Mouse (Mus musculus) heart, embryonic 12.5 days (tissue): ENCODE measurements around the gene Magoh. TPM values are rescaled to one million over a fixed set of nuclear protein-coding genes. Genes with fewer than 3 reads are reported as not detected.
A peak's percentile ranks its signal among the peaks of the same experiment; 100 is the strongest.

Source experiments
- ATAC-seq: fragments of 200-750 bp; cut with Nextera tagmentation; 2 replicates; pipeline ENCODE4 v1.8.0; 2017; ENCODE audit warnings: moderate TSS enrichment, moderate library complexity; ENCODE audit not compliant: insufficient number of reproducible peaks, low FRiP score
- H3K27ac ChIP-seq: fragments of 300-500 bp; sonication (generic); 2 replicates; pipeline ENCODE4 v1.5.1; 2016; ENCODE audit warnings: mild to moderate bottlenecking, moderate library complexity; ENCODE audit not compliant: poor library complexity, severe bottlenecking
- H3K27me3 ChIP-seq: fragments of 300-500 bp; sonication (generic); replicated peaks from 2 replicates; pipeline ENCODE4 v1.6.1; 2016; ENCODE audit warnings: mild to moderate bottlenecking, moderate library complexity
- H3K36me3 ChIP-seq: fragments of 300-500 bp; sonication (generic); 2 replicates; pipeline ENCODE4 v1.6.1; 2016; ENCODE audit warnings: mild to moderate bottlenecking, moderate library complexity
- H3K4me1 ChIP-seq: fragments of 300-500 bp; sonication (generic); replicated peaks from 2 replicates; pipeline ENCODE4 v1.6.1; 2016; ENCODE audit warnings: mild to moderate bottlenecking
- H3K4me2 ChIP-seq: fragments of 300-500 bp; sonication (generic); 2 replicates; pipeline ENCODE4 v1.6.1; 2016; ENCODE audit warnings: mild to moderate bottlenecking, moderate library complexity
- H3K4me3 ChIP-seq: fragments of 300-500 bp; sonication (generic); 2 replicates; pipeline ENCODE4 v1.5.1; 2016; ENCODE audit warnings: mild to moderate bottlenecking
- H3K9ac ChIP-seq: fragments of 300-500 bp; sonication (generic); 2 replicates; pipeline ENCODE4 v1.6.1; 2016; ENCODE audit warnings: mild to moderate bottlenecking, moderate library complexity
- H3K9me3 ChIP-seq: fragments of 300-500 bp; sonication (generic); replicated peaks from 2 replicates; pipeline ENCODE4 v1.6.1; 2016; ENCODE audit warnings: mild to moderate bottlenecking, moderate library complexity
- WGBS: fragments of 180-500 bp; shearing (Covaris S2); methylation state at CpG from one replicate; pipeline ENCODE4 v1.1.7; 2016; 5-methylcytosine and 5-hydroxymethylcytosine counted together
- polyA plus RNA-seq: library from polyadenylated mRNA; unstranded; fragments of >200 nt; fragmentation: Nextera tagmentation; extraction: Ambion mirVana; gene quantifications from 2 replicates; pipeline ENCODE4 v1.2.1, GENCODE M21; 2016

Gene Magoh
- polyA plus RNA-seq, 1 experiment from 2014 or later = 114 TPM

DNA sequence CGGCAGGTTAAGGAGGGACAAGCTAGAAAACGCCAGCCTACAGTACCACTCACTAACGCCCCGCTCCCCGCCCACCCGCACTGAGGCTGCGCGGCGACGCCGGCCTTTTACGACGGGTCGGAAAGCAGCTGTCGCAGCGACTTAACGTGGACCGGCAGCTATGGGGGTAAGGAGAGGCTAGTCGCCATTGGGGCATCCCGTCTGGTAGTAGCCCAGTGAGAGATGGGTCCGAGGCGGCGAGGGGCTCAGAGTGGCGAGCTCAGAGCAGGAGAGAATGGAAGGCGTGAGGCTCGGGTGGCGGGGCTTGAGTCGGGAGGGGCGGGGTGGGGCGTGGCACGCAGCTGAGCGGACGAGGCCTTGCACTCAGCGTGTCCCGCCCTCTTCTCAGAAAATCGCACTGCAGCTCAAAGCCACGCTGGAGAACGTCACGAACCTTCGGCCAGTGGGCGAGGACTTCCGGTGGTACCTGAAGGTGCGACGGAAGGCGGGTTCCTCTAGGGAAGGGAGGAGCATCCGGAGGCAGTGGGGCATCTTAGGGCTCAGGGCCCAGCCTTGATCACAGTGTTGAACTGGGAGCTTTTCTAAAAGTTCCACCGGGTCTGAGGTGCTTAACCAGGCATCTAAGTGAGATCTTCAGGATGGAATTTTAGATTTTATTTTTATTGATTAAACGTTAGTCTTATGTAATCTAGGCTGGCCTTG lies 10.3 kb downstream of the Magoh start, which contains the start of gene 0610037L13Rik:
TSS of gene 0610037L13Rik (plus strand) at position 83 of the 702 bp plus-strand sequence.
- Histone ChIP-seq H3K36me3 (peaks cover 53% of the 10 kb centered on the region), H3K9ac (peak within 1 kb of the TSS; percentile 76), H3K4me1 (peaks cover 14% of the 10 kb centered on the region; the same call in 1 of the 2 replicates), H3K27me3 (no peaks in the 10 kb centered on the region), H3K9me3 (no peaks in the 10 kb centered on the region), H3K27ac (peak within 1 kb of the TSS; percentile 87), H3K4me3 (peak within 1 kb of the TSS; percentile 60), H3K4me2 (peak within 1 kb of the TSS; percentile 84)
- peak; percentile 94 for ATAC-seq
- WGBS = under 1% methylated on average over 45 of the region's 48 CpGs

DNA sequence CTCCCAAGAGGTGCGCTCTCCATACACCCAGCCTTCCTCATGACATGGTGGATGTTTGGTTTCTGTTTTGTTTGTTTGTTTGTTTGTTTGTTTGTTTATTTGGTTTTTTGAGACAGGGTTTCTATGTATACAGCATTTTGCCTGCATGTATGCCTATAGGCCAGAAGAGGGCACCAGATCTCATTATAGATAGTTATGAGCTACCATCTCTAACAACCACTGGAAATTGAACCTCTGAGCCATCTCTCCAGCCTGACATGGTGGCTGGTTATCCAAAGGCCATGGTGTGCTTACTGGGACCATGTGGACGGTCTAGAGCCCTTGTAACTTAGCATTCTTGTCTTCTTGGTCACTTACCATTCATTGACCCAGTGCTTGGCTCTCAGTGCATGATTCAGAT lies 13.1 kb downstream of the Magoh start:
- Histone ChIP-seq H3K27ac (no peak overlapping the region), H3K36me3 (peaks cover 57% of the 10 kb centered on the region), H3K4me3 (no peak overlapping the region), H3K4me1 (peaks cover 14% of the 10 kb centered on the region; the same call in 1 of the 2 replicates), H3K27me3 (no peaks in the 10 kb centered on the region), H3K9ac (no peak overlapping the region), H3K9me3 (no peaks in the 10 kb centered on the region), H3K4me2 (no peak overlapping the region)
- 80% methylated on average over 2 of the region's 2 CpGs for WGBS
- ATAC-seq = no peak

DNA sequence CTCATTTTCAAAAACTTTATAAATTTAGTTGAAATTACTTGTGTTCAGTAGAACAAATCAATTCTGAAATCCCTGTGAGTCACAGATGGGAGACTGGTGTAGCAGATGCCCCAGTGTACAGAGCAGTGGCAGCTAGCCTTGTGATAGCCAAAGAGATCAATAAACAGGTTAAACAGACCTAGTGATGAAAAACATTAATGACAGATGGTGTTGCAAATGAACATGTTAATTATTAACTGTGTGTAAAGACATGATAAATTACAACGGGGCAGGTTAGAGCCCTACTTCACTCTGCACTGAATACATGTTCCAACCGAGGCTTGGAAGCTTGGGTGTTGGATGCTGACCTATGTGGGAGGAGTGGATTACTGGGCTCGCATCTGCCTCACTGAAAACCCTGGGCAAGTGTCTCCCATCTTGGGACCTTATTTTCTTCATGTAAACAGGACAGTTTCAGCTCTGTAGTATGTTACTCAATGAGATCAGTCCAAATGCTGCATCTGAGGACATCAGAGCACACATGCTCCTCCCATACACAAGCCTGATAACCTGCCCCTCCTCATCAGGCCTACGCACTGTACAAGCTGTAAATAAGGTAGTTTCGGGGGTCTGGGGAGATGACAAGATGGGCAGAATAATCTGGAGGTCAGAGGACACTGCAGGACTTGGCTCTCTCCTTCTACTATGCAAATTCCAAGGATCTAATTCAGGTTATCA lies 19.8 kb downstream of the Magoh start:
- no peaks in the 10 kb centered on the region for H3K9me3 ChIP-seq
- no peak overlapping the region for H3K27ac ChIP-seq
- 0 out of 2 replicates have a peak, but pooled peaks cover 3% of the 10 kb centered on the region for H3K4me1 ChIP-seq
- no peaks in the 10 kb centered on the region for H3K27me3 ChIP-seq
- H3K36me3 ChIP-seq = peaks cover 53% of the 10 kb centered on the region
- no peak overlapping the region for H3K4me2 ChIP-seq
- no peak overlapping the region for H3K4me3 ChIP-seq
- H3K9ac ChIP-seq = no peak overlapping the region
- 81% methylated on average over 5 of the region's 5 CpGs for WGBS
- ATAC-seq = no peak

GRCm38 (mm10) chr4:107900206-107900605 lies 20.7 kb downstream of the Magoh start:
- Histone ChIP-seq H3K36me3 (peaks cover 53% of the 10 kb centered on the region), H3K27ac (no peak overlapping the region), H3K4me3 (no peak overlapping the region), H3K4me1 (0 out of 2 replicates have a peak, but pooled peaks cover 3% of the 10 kb centered on the region), H3K9ac (no peak overlapping the region), H3K9me3 (no peaks in the 10 kb centered on the region), H3K27me3 (no peaks in the 10 kb centered on the region), H3K4me2 (no peak overlapping the region)
- 87% methylated on average over 3 of the region's 3 CpGs for WGBS
- ATAC-seq = no peak

GRCm38 (mm10) chr4:107904252-107904651 lies 24.7 kb downstream of the Magoh start:
- H3K4me1 ChIP-seq = 0 out of 2 replicates have a peak, but pooled peaks cover 3% of the 10 kb centered on the region
- 65% methylated on average over 10 of the region's 10 CpGs for WGBS
- H3K27ac ChIP-seq = no peak overlapping the region
- H3K9me3 ChIP-seq = no peaks in the 10 kb centered on the region
- no peak overlapping the region for H3K4me2 ChIP-seq
- H3K36me3 ChIP-seq = peaks cover 46% of the 10 kb centered on the region
- H3K4me3 ChIP-seq = no peak overlapping the region
- ATAC-seq = no peak
- no peaks in the 10 kb centered on the region for H3K27me3 ChIP-seq
- no peak overlapping the region for H3K9ac ChIP-seq

DNA sequence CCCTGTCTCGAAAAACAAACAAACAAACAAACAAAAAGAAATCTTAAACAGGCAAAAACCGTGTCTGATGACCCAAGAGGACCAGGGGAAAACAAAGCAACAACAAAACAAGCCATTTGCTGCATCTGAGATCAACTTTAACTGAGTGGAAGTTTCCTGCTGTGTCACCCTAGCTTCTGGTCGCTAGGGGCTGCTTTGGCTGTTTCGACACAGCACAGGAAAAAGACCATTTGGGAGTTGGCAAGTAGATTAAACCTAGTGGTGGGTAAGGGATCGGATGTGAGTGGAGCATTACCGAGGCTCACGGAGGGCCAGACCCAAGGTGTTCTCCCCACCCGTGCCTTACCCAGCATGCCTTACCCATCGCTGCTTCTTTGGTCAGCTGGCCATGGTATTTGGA lies 27.0 kb downstream of the Magoh start:
- peaks cover 66% of the 10 kb centered on the region for H3K36me3 ChIP-seq
- H3K9me3 ChIP-seq = no peaks in the 10 kb centered on the region
- 84% methylated on average over 9 of the region's 9 CpGs for WGBS
- H3K4me2 ChIP-seq = no peak overlapping the region
- H3K9ac ChIP-seq = no peak overlapping the region
- no peaks in the 10 kb centered on the region for H3K27me3 ChIP-seq
- ATAC-seq = no peak
- no peak overlapping the region for H3K4me3 ChIP-seq
- H3K4me1 ChIP-seq = no peaks in the 10 kb centered on the region
- H3K27ac ChIP-seq = no peak overlapping the region

- WGBS = 81% methylated on average over 4 of the region's 4 CpGs
- no peak for ATAC-seq
- no peak overlapping the region for H3K4me2 ChIP-seq
Measured at GRCm38 (mm10) chr4:107910020-107910419, 30.5 kb downstream of the Magoh start.

GRCm38 (mm10) chr4:107920336-107920735 lies 40.8 kb downstream of the Magoh start:
- 82% methylated on average over 2 of the region's 2 CpGs for whole genome bisulfite sequencing
- H3K36me3 ChIP-seq = no peaks in the 10 kb centered on the region
- no peaks in the 10 kb centered on the region for H3K9me3 ChIP-seq
- H3K9ac ChIP-seq = no peak overlapping the region
- no peaks in the 10 kb centered on the region for H3K27me3 ChIP-seq
- no peak overlapping the region for H3K27ac ChIP-seq
- no peak overlapping the region for H3K4me2 ChIP-seq
- peaks cover 27% of the 10 kb centered on the region for H3K4me1 ChIP-seq
- ATAC-seq = no peak
- no peak overlapping the region for H3K4me3 ChIP-seq

More at GRCm38 (mm10) chr4:107910020-107910419, 30.5 kb downstream of the Magoh start:
- no peaks in the 10 kb centered on the region for H3K4me1 ChIP-seq
- H3K9me3 ChIP-seq = no peaks in the 10 kb centered on the region
- no peak overlapping the region for H3K9ac ChIP-seq
- H3K36me3 ChIP-seq = peaks cover 72% of the 10 kb centered on the region
- H3K27ac ChIP-seq = no peak overlapping the region
- H3K27me3 ChIP-seq = no peaks in the 10 kb centered on the region
- H3K4me3 ChIP-seq = no peak overlapping the region

DNA sequence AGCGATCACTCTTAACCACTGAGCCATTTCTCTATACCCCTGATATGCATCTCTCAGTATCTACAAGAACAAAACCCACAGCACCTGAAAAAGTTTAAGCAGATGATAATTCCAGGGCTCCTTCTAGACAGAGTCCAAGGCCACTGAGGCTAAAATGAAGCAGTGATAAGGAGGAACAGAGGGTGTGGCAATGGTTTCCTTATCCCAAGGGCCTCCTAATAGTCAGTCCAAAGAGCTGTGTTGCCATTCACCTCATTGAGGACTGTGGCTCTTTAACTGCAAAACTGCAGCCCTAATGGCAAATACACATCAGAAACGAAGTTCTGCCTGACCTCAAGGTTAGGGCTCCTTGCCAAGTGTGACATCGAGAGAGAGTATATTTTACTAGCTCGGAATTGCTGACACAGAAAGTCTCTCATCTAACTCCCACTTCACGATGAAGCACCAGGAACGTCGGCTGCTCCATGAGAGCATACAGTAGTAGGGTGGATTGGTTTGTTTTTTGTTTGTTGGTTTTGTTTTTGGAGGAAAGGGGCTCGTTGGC lies 41.7 kb downstream of the Magoh start:
- ATAC-seq = no peak
- H3K36me3 ChIP-seq = no peaks in the 10 kb centered on the region
- H3K27me3 ChIP-seq = no peaks in the 10 kb centered on the region
- H3K9me3 ChIP-seq = no peaks in the 10 kb centered on the region
- H3K9ac ChIP-seq = no peak overlapping the region
- H3K4me1 ChIP-seq = peaks cover 27% of the 10 kb centered on the region
- H3K4me2 ChIP-seq = no peak overlapping the region
- no peak overlapping the region for H3K27ac ChIP-seq
- no peak overlapping the region for H3K4me3 ChIP-seq
- WGBS = 65% methylated on average over 8 of the region's 8 CpGs

DNA sequence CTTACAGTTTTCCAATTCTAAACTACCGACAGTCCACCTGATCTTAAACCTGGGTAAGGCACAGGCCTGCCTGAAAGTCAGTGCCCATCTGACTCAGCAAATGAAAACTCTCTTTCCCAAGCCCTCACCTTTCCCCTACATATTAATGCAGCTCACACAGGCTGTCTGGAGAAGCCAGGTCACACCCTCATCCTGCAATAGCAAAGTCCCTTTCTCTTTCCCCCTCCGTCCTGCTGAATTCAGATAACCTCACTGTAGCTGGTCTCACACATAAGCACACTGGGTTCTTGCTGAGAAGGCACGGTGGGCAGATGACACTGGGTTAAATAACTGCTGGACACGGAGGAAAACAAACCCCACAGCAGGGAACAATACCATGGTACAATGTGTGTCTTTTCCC lies 42.4 kb downstream of the Magoh start:
- H3K27ac ChIP-seq = no peak overlapping the region
- no peak overlapping the region for H3K9ac ChIP-seq
- no peaks in the 10 kb centered on the region for H3K27me3 ChIP-seq
- whole genome bisulfite sequencing = 50% methylated on average over 4 of the region's 4 CpGs
- peaks cover 27% of the 10 kb centered on the region for H3K4me1 ChIP-seq
- no peak for ATAC-seq
- peak overlapping the region; percentile 85 for H3K4me2 ChIP-seq
- no peaks in the 10 kb centered on the region for H3K9me3 ChIP-seq
- no peaks in the 10 kb centered on the region for H3K36me3 ChIP-seq
- no peak overlapping the region; the same call in 1 of the 2 replicates for H3K4me3 ChIP-seq

GRCm38 (mm10) chr4:107923145-107923802 lies 43.7 kb downstream of the Magoh start, which contains the start of gene Cpt2:
Gene Cpt2, minus strand, starts transcription at chr4:107923610.
- Histone ChIP-seq H3K4me2 (peak within 1 kb of the TSS; percentile 85), H3K4me1 (peaks cover 27% of the 10 kb centered on the region), H3K27me3 (no peaks in the 10 kb centered on the region), H3K27ac (peak within 1 kb of the TSS; percentile 53), H3K36me3 (no peaks in the 10 kb centered on the region), H3K9me3 (no peaks in the 10 kb centered on the region), H3K4me3 (peak within 1 kb of the TSS; percentile 83), H3K9ac (peak within 1 kb of the TSS; percentile 91)
- WGBS = 2% methylated on average over 38 of the region's 38 CpGs
- ATAC-seq = peak; percentile 98
